Mouse (Mus musculus) kidney, adult 9 months (tissue): ENCODE data around the gene Oosp3.

Experiments
- DNase-seq: peaks from one replicate; pipeline ENCODE4 v3.0.0; 2022

Gene Oosp3

DNA sequence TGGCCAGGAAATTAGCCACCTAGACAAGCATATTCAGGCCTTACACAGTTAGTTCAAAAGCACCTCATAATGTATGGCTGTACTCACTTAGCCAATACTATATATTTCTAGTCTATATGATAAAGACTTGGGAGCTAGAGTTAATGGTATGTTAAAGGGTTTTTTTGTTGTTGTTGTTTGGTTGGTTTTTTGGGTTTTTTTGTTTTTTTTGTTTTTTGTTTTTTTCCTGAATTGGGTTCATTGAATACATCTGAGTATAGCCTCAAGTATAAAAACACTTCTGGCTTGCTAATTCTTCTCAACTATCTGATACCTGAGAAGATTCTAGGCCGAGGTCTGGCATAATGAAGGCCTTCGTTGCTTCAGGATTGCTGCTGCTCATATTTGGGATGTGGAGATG, at the start of gene Oosp3:
Gene Oosp3 (plus strand): TSS at position 301 of the 400 bp plus-strand sequence.
- no peak for DNase-seq

DNA sequence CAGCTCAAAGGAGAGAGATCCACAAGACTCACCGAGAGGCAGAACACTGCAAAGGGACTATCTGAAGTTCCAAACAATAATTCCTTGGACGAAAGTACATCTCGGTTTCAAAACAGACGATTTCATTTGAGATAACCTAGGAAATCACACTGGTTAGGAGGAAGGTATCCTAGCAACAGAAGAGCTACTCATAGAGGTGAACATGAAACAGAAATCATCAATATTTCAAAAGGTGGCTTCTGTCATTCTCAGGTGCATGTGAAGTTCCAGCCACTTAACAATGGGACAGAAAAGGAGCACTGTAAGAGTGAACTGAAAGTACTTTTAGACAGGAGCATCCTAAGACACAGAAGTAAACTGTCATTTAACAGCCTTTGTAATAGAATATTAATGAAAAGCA, 47.3 kb upstream of the Oosp3 start:
- DNase-seq = no peak

DNA sequence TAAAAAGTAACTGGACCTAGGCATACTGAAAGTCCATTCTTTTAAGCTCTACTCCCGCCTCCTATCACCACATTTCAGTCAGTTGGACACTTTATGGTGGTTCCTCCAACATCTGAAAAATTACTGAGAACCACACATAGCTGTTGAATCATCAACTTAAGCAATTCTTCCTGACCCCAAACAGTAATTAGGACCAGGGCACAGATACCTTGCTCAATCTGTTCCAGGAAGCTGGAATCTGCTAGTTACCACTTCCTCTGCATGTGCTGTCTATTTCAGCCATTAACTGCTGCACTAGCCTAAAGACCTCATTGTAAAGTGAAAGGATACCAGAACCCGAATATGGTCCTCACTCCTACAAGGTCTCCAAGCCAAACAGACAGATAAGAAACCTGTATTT, 37.7 kb upstream of the Oosp3 start:
- no peak for DNase-seq

DNA sequence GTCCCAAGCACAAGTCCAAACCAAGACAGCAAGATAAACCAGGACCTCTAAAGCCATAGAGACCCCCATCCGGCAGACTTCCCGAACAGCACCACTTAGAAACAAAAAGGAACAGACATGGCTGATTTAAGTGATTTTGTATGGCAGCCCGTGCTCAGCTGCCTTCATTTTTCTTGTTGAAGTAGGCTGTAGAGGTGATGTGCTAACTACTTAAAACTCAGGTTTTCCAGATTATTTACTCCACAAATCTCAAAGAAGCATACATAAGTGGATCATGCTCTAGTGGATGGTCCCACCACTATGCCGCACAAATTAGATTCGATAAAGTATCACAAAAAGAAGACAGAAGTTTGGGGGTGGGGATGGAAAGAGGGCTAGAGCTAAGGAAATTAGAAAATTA, 36.4 kb upstream of the Oosp3 start, which contains the start of gene Oosp2:
Gene Oosp2 (minus strand): TSS at position 101 of the 400 bp plus-strand sequence.
- no peak for DNase-seq

DNA sequence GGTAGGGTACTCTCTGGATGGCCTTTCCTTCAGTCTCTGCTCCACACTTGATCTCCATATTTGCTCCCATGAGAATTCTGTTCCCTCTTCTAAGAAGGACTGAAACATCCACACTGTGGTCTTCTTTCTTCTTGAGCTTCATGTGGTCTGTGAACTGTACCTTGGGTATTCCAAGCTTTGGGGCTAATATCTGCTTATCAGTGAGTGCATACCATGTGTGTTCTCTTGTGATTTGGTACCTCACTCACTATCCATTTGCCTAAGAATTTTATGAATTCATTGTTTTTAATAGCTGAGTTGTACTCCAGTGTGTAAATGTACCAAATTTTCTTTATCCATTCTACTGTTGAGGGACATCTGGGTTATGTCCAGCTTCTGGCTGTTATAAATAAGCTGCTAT, 35.3 kb upstream of the Oosp3 start:
- DNase-seq = no peak

DNA sequence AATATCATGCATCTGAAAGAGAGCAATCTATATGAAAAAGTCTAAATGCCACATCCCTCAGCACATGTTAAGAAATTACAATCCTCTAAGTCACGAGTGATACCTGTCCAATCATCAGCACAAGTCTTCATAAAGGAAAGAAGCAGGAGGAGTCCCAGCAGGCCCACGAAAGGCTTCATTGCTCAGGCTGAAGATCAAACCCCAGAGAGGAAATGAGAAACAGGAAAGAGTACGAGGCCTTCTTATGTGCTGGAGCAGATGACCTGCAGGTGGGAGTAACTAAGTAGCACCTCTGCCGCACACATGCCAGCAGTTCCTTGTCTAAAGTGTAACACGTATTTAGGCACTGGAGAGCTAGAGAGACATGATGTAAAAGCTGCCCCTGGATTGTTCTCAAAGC, 6.0 kb upstream of the Oosp3 start, which contains the start of gene Oosp1:
Gene Oosp1 (minus strand): TSS at position 312 of the 400 bp plus-strand sequence.
- DNase-seq = no peak

DNA sequence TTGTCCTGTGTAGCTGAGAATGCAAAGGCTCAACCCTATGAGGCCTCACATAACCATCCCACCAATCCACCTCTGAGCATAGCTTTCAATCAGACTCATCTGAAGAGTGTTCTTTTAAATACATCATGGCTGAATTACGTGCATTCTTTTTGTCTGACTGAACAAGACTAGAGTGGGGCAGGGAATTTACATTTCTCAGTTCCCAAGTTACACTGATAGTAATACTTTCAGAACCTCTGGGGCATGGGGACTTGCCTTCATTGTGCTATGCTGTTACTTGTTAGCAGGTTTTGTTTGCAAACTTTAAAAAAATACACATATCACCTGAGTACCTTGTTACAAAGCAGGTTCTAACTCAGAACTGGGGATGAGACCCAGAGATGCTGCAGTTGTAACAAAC, 5.4 kb upstream of the Oosp3 start:
- DNase-seq = no peak

DNA sequence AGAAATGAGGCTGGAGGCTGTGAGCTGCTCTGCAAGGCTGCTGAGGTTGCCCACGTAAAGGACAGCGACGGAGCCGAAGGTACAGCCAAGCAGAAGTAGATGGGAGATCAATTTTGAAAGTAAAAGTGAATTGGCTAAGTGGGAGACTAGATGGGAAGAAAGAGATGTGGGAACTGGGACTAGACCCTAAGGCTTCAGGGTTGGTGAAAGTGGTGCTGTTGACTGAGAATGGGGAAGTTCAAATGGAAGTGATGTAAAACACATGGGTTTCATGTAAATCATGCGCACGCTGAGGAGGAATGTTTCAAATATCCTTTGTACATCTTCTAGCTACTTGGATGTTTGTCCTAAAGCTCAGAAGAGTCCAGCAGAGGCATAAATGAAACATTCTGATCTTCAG, 1.5 kb downstream of the Oosp3 start:
- DNase-seq = no peak

DNA sequence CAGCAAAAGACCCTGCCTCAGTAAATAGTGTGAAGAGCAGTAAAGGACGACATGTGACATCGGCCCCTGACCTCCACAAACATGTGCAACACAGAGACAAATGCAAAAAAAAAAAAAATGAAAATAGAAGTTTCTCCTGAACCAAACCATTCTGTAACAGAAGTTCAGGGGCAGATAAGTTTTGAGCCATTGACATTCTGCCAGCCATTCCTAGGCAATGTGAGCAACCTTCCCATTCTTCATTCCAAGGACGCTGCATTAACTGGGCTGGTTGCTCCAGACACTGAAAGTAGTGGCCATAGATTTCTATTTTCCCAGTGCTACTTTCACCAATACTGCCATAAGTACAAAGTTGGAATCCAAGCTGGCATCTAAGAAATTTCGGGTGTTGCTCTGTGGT, 15.6 kb downstream of the Oosp3 start:
- no peak for DNase-seq

DNA sequence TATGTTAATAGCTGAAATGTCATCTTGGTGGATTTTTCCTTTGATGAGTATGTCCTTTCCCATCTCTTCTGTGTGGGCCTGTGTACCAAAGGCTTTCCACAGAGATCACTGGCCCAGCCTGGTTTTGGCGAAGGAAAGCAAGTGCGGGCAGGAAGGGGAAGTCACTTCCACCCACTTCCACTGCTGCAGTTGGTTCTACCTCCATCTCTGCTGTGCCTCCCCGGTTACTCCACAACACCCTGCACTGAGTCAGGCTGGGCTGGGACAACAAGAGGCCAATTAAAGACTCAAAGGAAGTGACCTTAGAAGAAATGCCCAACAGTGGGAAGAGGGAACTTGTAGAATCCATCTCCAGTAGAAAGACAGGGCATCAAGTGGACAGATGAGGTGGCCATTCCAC, 23.2 kb downstream of the Oosp3 start:
- no peak for DNase-seq

DNA sequence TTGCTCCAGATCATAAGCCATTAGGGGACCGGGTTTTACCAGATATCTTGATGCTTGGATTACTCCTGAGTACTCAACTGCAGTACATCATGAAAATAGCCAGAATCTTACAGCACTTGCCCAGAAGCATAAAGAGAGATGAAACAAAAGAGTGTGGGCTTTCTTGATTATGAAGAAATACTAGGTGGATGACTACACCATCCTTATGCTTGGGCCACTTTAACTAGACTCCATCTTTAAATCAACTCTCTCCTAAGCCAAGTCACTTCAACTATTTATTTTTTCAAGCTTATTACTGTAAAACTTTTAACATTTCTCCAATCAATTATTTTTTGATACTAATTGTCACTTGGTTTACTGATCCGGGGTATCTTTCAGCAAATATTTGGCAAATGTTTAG, 27.0 kb downstream of the Oosp3 start:
- DNase-seq = no peak

DNA sequence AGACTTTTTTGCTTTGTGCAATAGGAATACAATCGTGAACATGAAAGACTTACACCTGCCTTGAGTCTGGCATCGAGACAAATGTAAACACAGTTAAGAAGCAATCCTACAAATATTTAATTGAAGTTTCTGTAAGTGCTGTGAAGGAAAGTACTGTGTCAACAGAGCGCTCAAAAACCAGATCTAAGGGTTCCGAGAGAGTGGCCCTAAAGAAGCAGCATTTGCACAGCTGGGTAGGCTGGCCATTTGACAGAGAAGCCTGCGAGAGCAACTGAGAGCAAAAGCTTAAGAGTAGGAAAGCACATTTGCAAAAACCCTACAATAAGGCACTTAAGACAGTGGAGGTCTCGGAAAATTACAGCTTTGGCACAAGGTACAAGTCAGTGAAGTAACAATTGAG, 27.4 kb downstream of the Oosp3 start:
- DNase-seq = no peak

DNA sequence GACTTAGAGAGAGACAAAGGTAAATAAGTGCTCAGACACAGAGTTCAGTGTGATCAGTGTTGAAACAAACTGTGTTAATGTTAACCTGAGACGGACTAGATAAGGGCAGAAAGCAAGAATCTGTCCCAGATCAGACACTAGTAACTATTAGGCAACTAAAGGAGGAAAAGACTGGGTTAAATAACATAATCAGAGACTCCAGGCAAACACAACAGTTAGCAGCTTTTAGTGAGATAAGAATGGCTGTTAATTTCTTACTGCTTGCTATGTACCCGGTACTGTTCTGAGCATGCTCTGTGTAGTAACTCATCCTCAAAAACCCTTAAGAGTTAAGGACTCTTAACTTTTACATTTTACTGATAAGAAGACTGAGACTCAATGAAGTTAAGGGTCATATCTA, 29.1 kb downstream of the Oosp3 start:
- DNase-seq = no peak

DNA sequence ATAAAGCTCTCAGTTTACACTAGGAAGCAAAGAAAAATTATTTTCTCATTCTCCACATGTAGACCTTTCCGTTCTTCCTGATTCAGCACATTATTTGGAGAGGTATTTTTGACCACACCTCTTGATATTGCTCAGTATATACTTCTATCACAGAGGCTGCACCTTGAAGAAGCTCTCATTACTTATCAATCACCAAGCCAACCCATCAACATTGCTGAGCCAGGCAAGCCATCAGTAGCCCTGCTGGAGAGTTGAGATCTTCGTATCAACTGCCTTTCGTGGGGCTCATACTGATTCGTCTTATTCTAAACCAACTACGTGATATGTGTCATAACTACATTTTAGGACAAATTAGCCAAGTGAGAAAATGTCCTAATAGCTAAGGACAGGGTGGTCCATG, 30.4 kb downstream of the Oosp3 start:
- DNase-seq = no peak

DNA sequence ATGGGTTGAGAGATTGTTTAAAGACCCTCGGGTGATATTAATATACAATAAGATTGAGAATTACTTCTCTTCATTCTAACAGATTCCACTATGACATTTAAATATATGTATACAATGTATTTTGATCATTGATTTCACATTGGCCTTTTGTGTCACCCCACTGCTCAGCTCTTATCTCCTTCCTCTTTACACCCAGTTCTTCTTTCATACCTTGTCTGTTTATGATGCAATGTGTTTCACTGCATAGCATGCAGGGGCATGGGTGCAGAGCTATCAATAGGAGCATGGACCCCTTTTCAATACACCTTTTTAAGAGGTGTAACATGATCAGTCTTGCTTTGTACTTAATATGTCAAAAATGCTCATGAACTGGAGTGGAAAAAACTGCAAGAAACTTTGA, 33.4 kb downstream of the Oosp3 start:
- DNase-seq = no peak

DNA sequence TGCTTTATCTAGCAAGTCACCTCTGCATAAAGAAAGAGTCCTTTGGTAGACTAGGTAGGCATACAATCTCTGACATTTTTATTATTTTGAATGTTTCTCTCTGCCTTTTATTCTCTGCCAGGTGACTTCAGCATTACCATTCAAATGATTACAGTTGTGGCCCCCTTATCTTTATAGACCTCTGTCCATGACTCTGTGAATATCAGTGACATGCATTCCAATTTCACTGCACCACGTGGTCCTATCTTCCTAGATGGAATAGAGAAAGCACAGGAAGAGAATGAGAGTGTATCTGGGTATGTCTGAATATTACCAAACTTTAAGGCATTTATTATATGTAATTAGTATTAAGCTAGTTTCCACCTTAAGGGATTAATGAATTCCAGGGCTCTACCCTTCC, 39.6 kb downstream of the Oosp3 start:
- DNase-seq = no peak

DNA sequence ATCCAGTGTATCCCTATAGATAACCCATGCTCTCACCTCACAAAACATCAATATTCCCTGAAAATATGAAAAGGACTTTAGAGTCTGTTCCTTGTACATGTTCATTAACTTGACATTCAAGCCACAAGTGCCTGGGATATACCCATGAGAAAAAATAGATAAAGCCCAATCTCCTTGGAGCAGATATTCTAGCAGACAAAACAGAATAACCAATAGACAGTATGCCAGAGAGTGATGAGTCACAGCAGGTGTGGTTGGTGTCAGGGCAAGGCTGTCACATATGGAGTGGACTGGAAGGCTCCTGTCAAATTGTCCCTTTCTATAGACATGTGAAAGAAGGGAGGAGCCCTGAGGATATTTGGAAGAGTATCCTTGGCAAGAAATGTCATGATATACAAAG, 48.8 kb downstream of the Oosp3 start:
- DNase-seq = no peak

DNA sequence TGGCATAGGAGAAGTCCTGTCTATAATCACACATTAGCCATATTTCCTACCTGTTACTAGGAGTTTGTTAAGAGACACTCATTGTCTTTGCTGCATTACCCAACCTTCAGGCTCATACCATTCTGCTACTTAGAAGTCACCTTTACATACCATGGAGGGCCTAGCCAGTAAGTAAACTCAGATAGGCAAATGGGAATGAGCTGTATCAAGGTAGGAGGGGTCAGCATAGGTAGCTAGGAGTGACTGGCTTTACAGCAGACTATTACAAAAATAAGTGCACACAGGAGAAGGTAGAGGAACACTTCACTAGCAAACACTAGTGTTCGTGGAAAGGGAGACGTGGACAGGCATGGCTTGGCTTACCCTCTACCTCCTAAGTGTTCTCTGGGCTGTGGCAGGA, 50.4 kb downstream of the Oosp3 start, which contains the start of gene Gif:
Gene Gif (plus strand): TSS at position 257 of the 400 bp plus-strand sequence.
- no peak for DNase-seq
